Mouse (Mus musculus) right cerebral cortex, postnatal 36 days (tissue): Measurements from ENCODE around the gene A4gnt.
"Not testable (repeated sequence)": the region's sequence is repeated elsewhere in the genome, so short reads cannot be mapped to it uniquely, and the experiment has no call there.

Experiments used
- DNase-seq, 2 experiments: peaks; one replicate each; pipeline ENCODE4 v3.0.0; 2022; ENCODE audit warnings: low spot score in 2 of 2, mixed read lengths in 1 of 2

Gene A4gnt

DNA sequence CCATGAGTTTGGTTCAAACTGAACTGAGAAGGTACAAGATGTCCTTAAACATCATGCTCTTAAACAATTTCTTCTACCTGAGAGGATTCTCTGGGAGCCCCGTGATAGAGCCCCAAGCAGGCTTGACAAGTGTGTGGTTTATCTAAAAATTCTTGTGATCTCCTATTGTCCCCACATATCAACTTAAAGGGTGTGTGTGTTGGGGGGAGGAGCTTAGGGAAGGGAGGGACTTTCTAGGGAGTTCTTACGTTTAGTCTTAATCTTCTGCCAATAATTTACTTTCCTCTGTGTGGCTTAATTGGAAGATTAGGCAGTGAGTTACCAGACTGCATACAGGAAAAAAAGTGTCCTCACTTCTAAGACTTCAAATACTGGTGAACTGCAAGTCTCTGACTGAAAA lies at the start of gene A4gnt:
Gene A4gnt, plus strand, starts transcription at position 301 of the 400 bp plus-strand sequence.
- DNase-seq = no peak

- no peak for DNase-seq
Observed at GRCm38 (mm10) chr9:99563714-99564113, 48.6 kb upstream of the A4gnt start.

DNA sequence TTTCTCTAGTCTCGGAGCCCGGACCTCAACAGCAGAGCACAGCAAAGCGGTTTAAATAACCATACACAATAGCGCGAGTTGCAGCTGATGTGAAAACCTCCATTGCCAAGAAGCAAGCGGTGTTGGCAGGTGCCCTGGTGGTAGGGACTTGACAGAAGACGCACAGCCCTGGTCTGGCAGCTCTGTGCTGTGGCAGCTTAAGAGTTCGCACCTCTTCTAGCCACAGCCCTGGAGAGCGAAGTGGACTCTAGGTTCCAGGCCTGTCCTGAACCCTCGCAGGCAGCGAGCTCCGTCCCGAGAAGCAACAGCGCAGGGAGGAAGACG lies 44.3 kb upstream of the A4gnt start:
- DNase-seq = no peak

DNA sequence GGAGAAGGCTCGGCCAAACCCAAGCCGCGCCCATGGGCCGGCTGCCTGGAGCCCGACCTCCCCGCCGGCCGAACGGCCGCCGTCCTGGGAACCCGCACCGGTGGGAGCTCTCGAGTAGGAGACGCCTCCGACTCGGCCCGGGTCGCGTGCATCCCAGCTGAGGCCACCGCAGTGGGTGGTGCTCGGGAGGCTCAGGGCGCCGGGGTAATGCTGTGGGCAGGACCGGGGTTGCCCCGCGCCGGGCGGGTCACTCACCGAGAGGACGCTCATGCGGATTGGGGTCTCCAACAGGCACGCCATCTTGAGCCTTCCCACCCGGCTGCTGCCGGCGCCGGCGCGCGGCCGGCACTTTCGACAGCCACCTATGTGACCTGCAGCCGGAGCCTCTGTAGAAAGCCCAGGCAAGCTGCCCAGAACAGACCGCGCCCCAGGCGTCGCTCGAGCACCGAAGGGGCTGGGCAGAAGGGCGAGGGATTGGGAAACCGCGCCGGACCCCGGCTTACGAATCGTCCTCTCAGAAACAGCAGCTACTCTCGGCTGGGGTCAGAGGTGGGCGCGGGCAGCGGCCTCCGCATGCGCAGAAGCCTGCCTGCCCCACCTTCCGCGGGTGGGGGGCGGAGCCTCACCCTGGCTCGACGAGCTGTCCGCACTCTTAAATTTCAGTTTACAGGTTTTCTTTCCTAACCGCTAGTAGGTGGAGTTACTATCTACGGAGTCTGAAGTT lies 43.8 kb upstream of the A4gnt start, which contains the start of gene Armc8:
Gene Armc8, minus strand, starts transcription at position 553 of the 724 bp plus-strand sequence.
- DNase-seq = peak; percentile 80 to 86

DNA sequence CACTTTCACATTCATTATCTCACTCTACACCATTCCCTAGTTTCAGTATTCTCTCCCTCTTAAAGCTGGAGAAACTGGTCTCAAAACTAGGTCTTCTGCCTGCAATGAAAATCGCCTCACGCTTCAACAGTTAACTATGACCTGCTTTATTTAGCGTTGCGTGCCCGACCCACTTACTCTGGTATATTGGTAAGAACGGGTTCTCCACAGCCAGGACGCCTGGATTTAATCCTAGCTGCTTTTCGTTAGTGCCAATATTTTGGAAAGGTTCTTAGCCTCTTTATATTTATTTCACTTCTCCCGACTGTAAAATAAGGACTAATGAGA lies 43.3 kb upstream of the A4gnt start:
- no peak for DNase-seq

DNA sequence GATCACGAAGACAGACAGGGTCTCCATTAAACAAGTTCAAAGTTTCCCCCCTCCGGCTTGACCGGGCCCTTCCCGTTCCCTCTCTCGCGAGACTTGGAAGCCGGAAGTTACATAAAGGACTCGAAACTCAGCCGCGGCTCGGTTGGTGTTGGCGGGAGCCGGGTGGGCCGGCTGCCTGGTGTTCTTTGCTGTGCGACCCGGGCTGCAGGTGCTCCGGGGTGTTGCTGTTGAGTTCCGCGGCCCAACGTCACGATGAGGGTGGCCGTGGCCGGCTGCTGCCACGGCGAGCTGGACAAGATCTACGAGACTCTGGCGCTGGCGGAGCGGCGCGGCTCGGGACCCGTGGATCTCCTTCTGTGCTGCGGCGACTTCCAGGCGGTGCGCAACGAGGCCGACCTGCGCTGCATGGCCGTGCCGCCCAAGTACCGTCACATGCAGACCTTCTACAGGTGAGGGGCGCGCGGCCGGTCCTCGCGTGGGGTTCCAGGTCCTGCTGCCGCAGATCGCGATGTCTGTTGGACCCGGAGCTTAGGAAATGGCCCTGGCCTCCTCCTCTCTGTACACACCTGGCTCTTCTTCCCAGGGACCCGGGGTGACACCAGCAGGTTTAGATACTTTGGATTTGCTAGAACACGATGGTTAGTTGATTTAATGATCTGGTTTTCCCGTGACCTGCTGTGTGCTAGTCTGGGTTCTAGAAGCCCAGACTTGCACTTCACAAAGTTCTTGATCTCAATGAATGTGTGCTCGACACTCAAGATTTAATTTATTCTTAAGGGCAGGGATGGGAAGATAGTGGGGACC lies 36.4 kb upstream of the A4gnt start, which contains the start of gene Dbr1:
Gene Dbr1, plus strand, starts transcription at position 123 of the 804 bp plus-strand sequence.
- peak; percentile 84 to 87 for DNase-seq

- DNase-seq = no peak
Observed at GRCm38 (mm10) chr9:99580655-99581054, 31.6 kb upstream of the A4gnt start.

- no peak for DNase-seq
Observed at GRCm38 (mm10) chr9:99587505-99588202, 24.6 kb upstream of the A4gnt start.

DNA sequence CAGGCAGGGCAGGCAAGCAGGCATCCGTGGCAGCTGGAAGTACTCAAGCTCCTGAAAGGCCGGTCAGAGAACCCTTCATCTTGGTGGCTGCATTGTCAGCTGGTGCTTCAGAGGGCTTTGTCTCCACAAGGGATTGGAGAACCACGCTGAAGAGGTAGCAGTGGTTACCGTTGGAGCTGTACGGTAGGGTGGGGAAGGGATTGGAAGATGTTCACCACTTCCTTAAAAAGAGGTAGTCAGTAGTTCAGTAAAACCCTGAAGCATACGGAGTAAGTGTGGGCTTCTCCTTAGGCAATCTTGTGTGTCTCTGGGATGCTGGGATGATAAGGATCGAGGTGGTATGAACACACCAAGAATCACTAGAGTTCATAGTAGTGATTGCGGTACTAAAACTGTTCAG lies 21.2 kb upstream of the A4gnt start:
- no peak for DNase-seq

DNA sequence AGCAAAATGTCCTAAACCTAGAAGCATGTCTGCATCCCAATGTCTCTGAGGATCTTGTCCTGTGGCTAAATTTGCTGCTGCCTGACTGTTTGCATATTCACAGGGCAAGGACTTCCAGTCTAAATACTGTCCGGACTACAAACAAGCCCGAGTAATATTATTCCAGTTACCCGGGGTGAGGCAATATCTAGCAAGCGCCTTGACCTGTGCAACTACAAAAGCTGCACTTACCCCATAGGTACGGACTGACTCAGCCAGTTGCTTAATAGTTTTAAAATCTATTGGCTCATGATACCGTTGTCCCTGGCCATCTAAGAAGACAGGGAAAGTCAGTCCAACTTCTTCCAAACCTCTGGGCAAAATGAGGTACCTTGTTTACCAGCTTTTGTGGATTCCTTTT lies 13.2 kb upstream of the A4gnt start:
- DNase-seq = not testable (repeated sequence)

- DNase-seq = no peak
Observed at GRCm38 (mm10) chr9:99603566-99603965, 8.7 kb upstream of the A4gnt start.

- DNase-seq = no peak
Observed at GRCm38 (mm10) chr9:99619688-99620087, 7.4 kb downstream of the A4gnt start.

- no peak for DNase-seq
Observed at GRCm38 (mm10) chr9:99620196-99620595, 7.9 kb downstream of the A4gnt start.

GRCm38 (mm10) chr9:99622034-99622433 lies 9.7 kb downstream of the A4gnt start:
- no peak for DNase-seq

GRCm38 (mm10) chr9:99622966-99623365 lies 10.7 kb downstream of the A4gnt start:
- DNase-seq = no peak

DNA sequence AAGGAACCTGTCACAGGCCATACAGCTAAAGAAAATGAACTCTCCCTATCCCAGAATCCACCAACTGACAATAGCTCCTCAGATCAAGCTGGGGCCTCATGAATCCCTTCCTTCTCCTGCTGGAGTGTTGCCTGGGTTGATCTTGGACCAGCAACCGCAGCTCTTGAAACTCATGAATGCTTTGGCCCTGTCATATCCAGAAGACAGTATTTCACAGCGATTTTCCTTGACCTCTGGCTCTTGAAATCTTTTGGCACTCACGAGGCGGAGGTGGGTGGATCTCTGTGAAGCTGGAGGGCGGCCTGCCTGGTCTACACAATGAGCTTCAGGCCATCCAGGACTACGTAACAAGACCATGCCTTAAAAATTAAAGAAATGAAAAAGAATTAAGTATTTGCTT lies 11.8 kb downstream of the A4gnt start:
- no peak for DNase-seq

GRCm38 (mm10) chr9:99628581-99628980 lies 16.3 kb downstream of the A4gnt start:
- DNase-seq = no peak

GRCm38 (mm10) chr9:99629281-99630011 lies 17.1 kb downstream of the A4gnt start, which contains the start of gene Dzip1l:
TSS of gene Dzip1l (plus strand) at chr9:99629496.
- peak; percentile 66 to 69 for DNase-seq

DNA sequence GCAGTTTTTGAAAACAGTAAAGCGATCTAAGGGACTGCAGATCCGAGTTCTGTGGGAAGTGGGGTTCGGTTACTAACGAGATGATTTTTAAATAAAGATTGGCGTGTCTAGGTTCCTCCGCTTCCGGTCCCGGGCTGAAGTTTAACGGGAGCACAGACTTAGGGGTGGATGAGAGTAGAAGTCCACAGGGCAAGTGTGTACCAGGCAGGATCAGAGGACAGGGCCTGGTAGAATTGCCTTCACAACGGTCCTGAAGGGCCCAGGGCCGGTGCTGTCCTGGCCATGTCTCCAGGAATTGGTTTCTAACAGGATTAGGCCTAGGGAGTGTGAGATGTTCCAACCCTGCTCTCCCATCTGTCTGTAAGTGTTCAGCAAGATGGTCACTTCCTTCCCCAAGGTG lies 17.8 kb downstream of the A4gnt start:
- no peak for DNase-seq

GRCm38 (mm10) chr9:99630528-99631125 lies 18.3 kb downstream of the A4gnt start:
- DNase-seq = peak; percentile 18 to 29

DNA sequence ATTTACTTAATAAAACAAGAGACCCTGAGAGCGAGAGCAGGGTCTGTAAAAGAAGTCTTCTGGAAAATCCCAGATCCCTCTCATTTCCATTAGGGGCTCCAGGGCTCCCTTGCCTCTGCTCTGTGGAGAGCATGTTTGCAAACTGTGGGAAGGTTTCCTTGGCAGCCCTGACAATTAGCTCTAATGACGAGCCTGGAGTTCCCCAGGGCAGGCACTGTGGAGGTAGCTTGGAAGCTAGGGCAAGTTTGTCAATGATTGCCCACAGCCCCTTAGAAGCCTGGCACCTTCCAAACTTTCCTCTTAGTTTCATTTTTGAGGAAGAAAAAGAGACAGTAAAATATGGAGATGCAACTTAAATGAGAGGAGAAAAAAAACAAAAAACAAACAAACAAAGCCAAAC lies 19.5 kb downstream of the A4gnt start:
- no peak for DNase-seq
